Mouse (Mus musculus) liver, embryonic 14.5 days (tissue): ENCODE measurements at regions not wholly inside any gene's neighbourhood (a gene's known extent, or its start where the extent isn't known, plus 50 kb on each side); places are given as distances from the start of the nearest gene placed in this dataset.

ENCODE experiments used
- CTCF ChIP-seq: IDR thresholded peaks from 2 replicates; pipeline ENCODE4 v1.5.1; 2016; ENCODE audit warnings: antibody characterized with exemption, low read depth, control low read depth
- EP300 ChIP-seq: IDR thresholded peaks from 2 replicates; pipeline ENCODE4 v1.6.1; 2016; ENCODE audit warnings: antibody characterized with exemption, low read depth

DNA sequence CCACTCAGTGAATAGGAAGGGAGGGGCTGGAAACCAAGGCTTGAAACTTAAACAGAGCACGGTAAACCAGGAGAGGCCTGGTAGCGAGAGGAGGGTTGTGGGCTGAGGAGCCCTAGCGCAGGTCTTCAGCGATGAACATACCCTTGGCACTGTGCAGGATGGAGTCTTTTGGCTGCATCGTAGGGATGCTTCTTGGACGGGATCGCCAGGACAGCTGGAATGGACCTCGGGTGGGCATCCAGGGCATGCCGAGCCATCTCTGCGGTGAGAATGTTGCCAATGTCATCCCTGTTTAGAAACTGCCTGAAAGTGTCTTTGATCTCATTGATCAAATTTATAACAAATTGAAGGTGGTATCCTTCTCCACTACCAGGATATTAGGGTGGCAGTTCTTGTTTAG is 192.2 kb upstream of the Usp25 start:
- TF ChIP-seq CTCF, result no peak
- TF ChIP-seq EP300, result no peak
